Comparison of ENCODE assay signal across 8 mouse cellular contexts in the genomic region with DNA sequence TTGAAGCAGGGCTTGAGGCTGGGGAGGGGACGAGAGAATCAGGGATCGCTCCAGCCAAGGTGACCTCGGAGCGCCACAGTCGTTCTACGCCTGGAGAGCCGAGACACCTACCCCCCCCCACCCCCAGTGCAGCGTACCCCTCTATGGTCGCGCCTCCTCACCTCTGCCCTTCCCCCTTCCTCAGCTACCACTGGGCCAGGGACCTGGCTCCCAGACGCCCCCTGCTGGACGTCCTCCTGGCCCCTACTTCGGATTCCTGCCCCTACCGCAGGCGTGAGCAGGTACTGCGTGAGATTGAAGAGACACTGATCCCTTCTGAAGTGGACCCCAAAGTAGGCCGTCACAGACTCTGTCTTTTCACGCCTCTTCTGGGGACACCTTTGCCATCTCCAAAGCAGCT. TPM values are rescaled to one million over a fixed set of nuclear protein-coding genes. Genes with fewer than 3 reads are reported as not detected.
DNase-seq lines count a peak whose midpoint lies in the region; ATAC-seq and TF ChIP-seq lines count a peak whose summit lies in the region.

No protein-coding gene starts in this region.

- peak; percentile 94 for DNase-seq in brain, embryonic 14.5 days (ENCODE audit: low read depth)
- DNase-seq in forebrain, embryonic 11.5 days (ENCODE audit: low spot score), result peak; percentile 97
- peak; percentile 31 for DNase-seq in heart, postnatal 25 days (ENCODE audit: low spot score)
- DNase-seq in large intestine, adult 2 months (ENCODE audit: low read depth, low spot score), result peak; percentile 35
- DNase-seq in lung, embryonic 14.5 days, result peak; percentile 89
- DNase-seq in thymus, postnatal 14 days, result peak; percentile 88

- peaks cover 9% of the 10 kb centered on the region for H3K27me3 ChIP-seq in forebrain, embryonic 11.5 days (ENCODE audit: control insufficient read depth, insufficient read depth, low read length)
- H3K27me3 ChIP-seq in lung, embryonic 14.5 days (ENCODE audit: insufficient read depth, low read length), result peaks cover 51% of the 10 kb centered on the region

- TF ChIP-seq CTCF in brain, embryonic 14.5 days (IDR thresholded peaks at IDR 0.05; ENCODE audit: borderline replicate concordance, extremely low read depth, insufficient read depth, insufficient read length), result peak; percentile 96
- peak; percentile 97 for TF ChIP-seq CTCF in lung, embryonic 14.5 days (IDR thresholded peaks at IDR 0.05; ENCODE audit: low read depth)
- peak; percentile 94 for TF ChIP-seq CTCF in olfactory bulb, adult 2 months (IDR thresholded peaks at IDR 0.05; ENCODE audit: insufficient read depth, low read depth, low read length)

- no peaks in the 10 kb centered on the region for H3K36me3 ChIP-seq in forebrain, embryonic 11.5 days (ENCODE audit: control insufficient read depth, insufficient read depth, low read length)
- no peaks in the 10 kb centered on the region for H3K36me3 ChIP-seq in lung, embryonic 14.5 days (ENCODE audit: insufficient read depth)

- H3K9me3 ChIP-seq in forebrain, embryonic 11.5 days (ENCODE audit: control insufficient read depth, low read length), result no peaks in the 10 kb centered on the region
- no peaks in the 10 kb centered on the region for H3K9me3 ChIP-seq in lung, embryonic 14.5 days (ENCODE audit: low read depth, low read length)

- ATAC-seq in CD4-positive, CD25-positive, alpha-beta regulatory T cell, adult 4 months, result peak; percentile 43
- peak; percentile 67 for ATAC-seq in forebrain, embryonic 11.5 days (replicated peaks; ENCODE audit: low FRiP score)
- peak; percentile 67 for ATAC-seq in lung, embryonic 14.5 days (ENCODE audit: insufficient read depth)

- WGBS in forebrain, embryonic 11.5 days, result 1% methylated on average over 18 of the region's 18 CpGs
- WGBS in large intestine, adult 2 months, result 1% methylated on average over 17 of the region's 18 CpGs
- WGBS in lung, embryonic 14.5 days, result under 1% methylated on average over 18 of the region's 18 CpGs
- WGBS in olfactory bulb, adult 2 months, result 2% methylated on average over 18 of the region's 18 CpGs

- peak overlapping the region; percentile 80 for H3K4me2 ChIP-seq in forebrain, embryonic 11.5 days (ENCODE audit: low read depth, low read length, severe bottlenecking)
- H3K4me2 ChIP-seq in lung, embryonic 14.5 days, result peak overlapping the region; percentile 98

- intact Hi-C loops in heart, postnatal 25 days (cut with DNase I), result loop anchor here (5.0 kb wide), 2 partner anchors 43 to 47 kb away; no protein-coding TSS in a partner anchor

- peak overlapping the region; percentile 96; the same call in 1 of the 2 replicates for H3K27ac ChIP-seq in forebrain, embryonic 11.5 days (ENCODE audit: low read depth, low read length)
- H3K27ac ChIP-seq in lung, embryonic 14.5 days (ENCODE audit: low read depth), result peak overlapping the region; percentile 54
- H3K27ac ChIP-seq in olfactory bulb, adult 2 months (ENCODE audit: insufficient read depth, low read depth, low read length), result peak overlapping the region; percentile 53; the same call in 1 of the 2 replicates

- H3K4me3 ChIP-seq in forebrain, embryonic 11.5 days (ENCODE audit: low read depth, low read length), result peak overlapping the region; percentile 76
- peak overlapping the region; percentile 60 for H3K4me3 ChIP-seq in lung, embryonic 14.5 days (ENCODE audit: low read depth, low read length)
- peak overlapping the region; percentile 89 for H3K4me3 ChIP-seq in olfactory bulb, adult 2 months (ENCODE audit: insufficient read depth, low read depth, low read length)

- peak overlapping the region; percentile 87 for H3K9ac ChIP-seq in forebrain, embryonic 11.5 days (ENCODE audit: low read length)
- peak overlapping the region; percentile 60 for H3K9ac ChIP-seq in lung, embryonic 14.5 days

- peaks cover 35% of the 10 kb centered on the region for H3K4me1 ChIP-seq in forebrain, embryonic 11.5 days (replicated peaks; ENCODE audit: control insufficient read depth, insufficient read depth, low read length)
- 0 out of 2 replicates have a peak, but pooled peaks cover 8% of the 10 kb centered on the region for H3K4me1 ChIP-seq in lung, embryonic 14.5 days (ENCODE audit: insufficient read depth)
- H3K4me1 ChIP-seq in olfactory bulb, adult 2 months (ENCODE audit: control insufficient read depth, insufficient read depth, low read length), result peaks cover 27% of the 10 kb centered on the region

- TF ChIP-seq POLR2A in brain, embryonic 14.5 days (IDR thresholded peaks at IDR 0.05; ENCODE audit: borderline replicate concordance, extremely low read depth, insufficient read depth, insufficient read length, poor library complexity, severe bottlenecking), result no peak
- TF ChIP-seq POLR2A in olfactory bulb, adult 2 months (IDR thresholded peaks at IDR 0.05; ENCODE audit: insufficient read depth, low read depth, low read length), result no peak

RNA-seq across cellular contexts. Expression of a gene that starts 0.3 kb away (rescaled TPM):
- not detected for polyA plus RNA-seq in CD4-positive, CD25-positive, alpha-beta regulatory T cell, adult 4 months (2017; shearing (Covaris generic))
- 45.1 and 70.2 TPM in 2 replicates for polyA plus RNA-seq in brain, embryonic 14.5 days (2012; rRNA removed)
- 3.2 and 3.7 TPM in 2 replicates for polyA plus RNA-seq in forebrain, embryonic 11.5 days (2014; fragmentation: Nextera tagmentation; extraction: Ambion mirVana)
- total RNA-seq in heart, postnatal 25 days (2021), result under 1 TPM; 0.20 to 0.47 TPM
- 0.14 and 0.19 TPM in 2 replicates for polyA plus RNA-seq in large intestine, adult 2 months (2012; rRNA removed)
- 0.68 and 0.70 TPM in 2 replicates for polyA plus RNA-seq in lung, embryonic 14.5 days (2014; fragmentation: Nextera tagmentation; extraction: Ambion mirVana)
- not detected in 2 replicates for polyA plus RNA-seq in olfactory bulb, adult 2 months (2012; ENCODE audit: insufficient read depth, insufficient read length, low replicate concordance, missing spikeins)

RNA-seq across cellular contexts. Expression of a gene that starts 53.9 kb away (rescaled TPM):
- polyA plus RNA-seq in CD4-positive, CD25-positive, alpha-beta regulatory T cell, adult 4 months (2017; shearing (Covaris generic)), result under 1 TPM; 0.43 to 0.78 TPM
- 7.0 and 9.9 TPM in 2 replicates for polyA plus RNA-seq in brain, embryonic 14.5 days (2012; rRNA removed)
- 13.8 and 15.8 TPM in 2 replicates for polyA plus RNA-seq in forebrain, embryonic 11.5 days (2014; fragmentation: Nextera tagmentation; extraction: Ambion mirVana)
- total RNA-seq in heart, postnatal 25 days (2021), result 1 to 10 TPM in 1 of 2 experiments, under 1 TPM in 1; 0.94 to 1.5 TPM
- polyA plus RNA-seq in large intestine, adult 2 months (2012; rRNA removed), result 1.2 and 1.5 TPM in 2 replicates
- 6.1 and 7.4 TPM in 2 replicates for polyA plus RNA-seq in lung, embryonic 14.5 days (2014; fragmentation: Nextera tagmentation; extraction: Ambion mirVana)
- not detected in 2 replicates for polyA plus RNA-seq in olfactory bulb, adult 2 months (2012; ENCODE audit: insufficient read depth, insufficient read length, low replicate concordance, missing spikeins)

Comparison
In these comparisons a context has a peak if more than half of its experiments do, and no peak if none do; other contexts are left out.
1. Peak in every context shown above with its lines: DNase-seq, ATAC-seq, H3K4me3 ChIP-seq and H3K27ac ChIP-seq.
2. DNase-seq: peak in every context shown above with its lines; median percentile 97 in forebrain, embryonic 11.5 days; 94 in brain, embryonic 14.5 days; 89 in lung, embryonic 14.5 days; 88 in thymus, postnatal 14 days; 35 in large intestine, adult 2 months; 31 in heart, postnatal 25 days.